Comparison of ENCODE assay signal across 8 mouse cellular contexts in the genomic region with DNA sequence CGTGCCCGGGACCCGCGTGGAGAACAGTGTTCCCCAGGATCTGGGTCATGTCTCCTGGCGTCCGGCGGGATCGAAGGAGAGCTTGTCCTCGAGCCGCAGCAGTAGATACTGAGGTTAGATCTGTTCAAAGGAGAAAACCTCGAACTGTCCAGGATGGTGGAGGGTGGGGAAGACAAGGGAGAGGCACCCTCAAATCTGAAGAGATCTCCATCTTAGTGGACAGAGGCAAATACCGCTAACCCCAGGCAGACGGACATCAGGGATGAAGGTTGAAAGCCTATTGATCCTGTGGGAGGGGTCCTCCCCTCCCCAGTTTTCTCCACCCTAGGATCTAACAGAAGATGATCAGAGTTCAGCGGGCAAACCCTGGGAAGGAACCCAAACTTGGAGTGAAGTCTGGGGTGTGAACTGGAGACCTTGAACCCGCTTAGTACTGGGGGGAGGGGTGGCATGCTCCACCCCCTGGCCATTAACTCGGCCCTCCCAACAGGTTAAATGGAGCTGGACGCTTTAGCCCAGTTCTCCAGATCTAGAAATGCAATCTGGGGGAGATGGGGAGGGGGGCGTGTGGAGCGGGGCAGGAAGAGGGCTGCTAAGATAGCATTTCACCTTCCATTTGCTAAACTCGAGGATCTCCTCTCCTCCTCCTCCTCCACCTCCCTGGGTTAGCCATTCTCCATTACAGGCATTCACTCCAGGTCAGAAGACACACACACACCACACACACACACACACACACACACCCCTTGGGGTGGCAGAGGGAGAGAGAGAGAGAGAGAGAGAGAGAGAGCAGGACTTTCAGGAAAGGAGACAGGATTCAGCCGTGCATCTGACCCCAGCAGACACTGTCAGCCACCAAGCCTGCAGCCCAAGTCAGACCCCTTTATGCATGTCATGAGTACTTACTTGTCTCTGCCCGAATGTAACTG. TPM values are rescaled to one million over a fixed set of nuclear protein-coding genes. Genes with fewer than 3 reads are reported as not detected.
A peak's percentile ranks its signal among the peaks of the same experiment; 100 is the strongest.
DNase-seq lines count a peak whose midpoint lies in the region; TF ChIP-seq lines count a peak whose summit lies in the region.

No protein-coding gene starts in this region.

- peak overlapping the region; percentile 61 for H3K4me2 ChIP-seq in myocyte (ENCODE audit: low read depth)

- peak; percentile 25 for DNase-seq in adrenal gland, postnatal 14 days
- DNase-seq in adrenal gland, postnatal 4 days (ENCODE audit: low spot score in 2 of 2): no peak
- peak; percentile 8 for DNase-seq in thymus, postnatal 4 days
- DNase-seq in thymus, postnatal 25 days: no peak
- peak; percentile 62 for DNase-seq in kidney, postnatal 10 days
- no peak for DNase-seq in urinary bladder, postnatal 4 days (ENCODE audit: low spot score in 2 of 2)
- DNase-seq in c-Kit-positive CD71-positive TER-119-positive erythroid progenitor cells, embryonic 14.5 days (ENCODE audit: low spot score): no peak

- no peak overlapping the region for H3K4me3 ChIP-seq in myocyte

- no peak for TF ChIP-seq POLR2A in myocyte (IDR thresholded peaks at IDR 0.05; ENCODE audit: insufficient read length, low read depth)

- no peak overlapping the region for H3ac ChIP-seq in myocyte (ENCODE audit: control insufficient read depth, insufficient read length)

- H3K79me2 ChIP-seq in myocyte (ENCODE audit: control insufficient read depth, insufficient read depth): no peaks in the 10 kb centered on the region

- no peaks in the 10 kb centered on the region for H3K36me3 ChIP-seq in myocyte (ENCODE audit: control insufficient read depth, insufficient read depth)

- H3K27me3 ChIP-seq in myocyte (ENCODE audit: control insufficient read depth, insufficient read depth, insufficient read length): peaks cover 5% of the 10 kb centered on the region

TF ChIP-seq in myocyte, 11 proteins besides CTCF, POLR2A, EP300 and RAD21:
- no peak for TF ChIP-seq TCF3 (IDR thresholded peaks at IDR 0.05; ENCODE audit: insufficient read length, low read depth)
- TF ChIP-seq SRF (IDR thresholded peaks at IDR 0.05; ENCODE audit: control insufficient read depth, insufficient read length, low read depth): no peak
- TF ChIP-seq MYOG (IDR thresholded peaks at IDR 0.05; ENCODE audit: control insufficient read depth in 1 of 3, insufficient read depth in 1 of 3, insufficient read length in 2 of 3, low read depth in 2 of 3): no peak
- TF ChIP-seq CEBPB (IDR thresholded peaks at IDR 0.05; ENCODE audit: insufficient read depth, poor library complexity, severe bottlenecking): no peak
- TF ChIP-seq MAX (IDR thresholded peaks at IDR 0.05; ENCODE audit: low read depth): no peak
- TF ChIP-seq USF1 (IDR thresholded peaks at IDR 0.05; ENCODE audit: low read depth): no peak
- no peak for TF ChIP-seq POLR2AphosphoS2 (IDR thresholded peaks at IDR 0.05; ENCODE audit: insufficient read length, low read depth)
- TF ChIP-seq MYOD1 (IDR thresholded peaks at IDR 0.05; ENCODE audit: control insufficient read depth in 1 of 3, insufficient read length in 2 of 3, low read depth in 2 of 3): no peak
- no peak for TF ChIP-seq TCF12 (IDR thresholded peaks at IDR 0.05; ENCODE audit: insufficient read depth, poor library complexity, severe bottlenecking)
- TF ChIP-seq E2F4 (IDR thresholded peaks at IDR 0.05; ENCODE audit: insufficient read depth): no peak
- TF ChIP-seq REST (IDR thresholded peaks at IDR 0.05; ENCODE audit: insufficient read depth, insufficient read length): no peak

RNA-seq across cellular contexts. Expression of a gene that starts 0.9 kb away (rescaled TPM):
- total RNA-seq in adrenal gland, postnatal 14 days (2021): 8.4 and 29.7 TPM in 2 replicates
- total RNA-seq in adrenal gland, postnatal 4 days (2021): 10 to 100 TPM; 15.5 to 26.5 TPM
- 0.43 TPM for polyA plus RNA-seq in myocyte (2012; fragmentation: generic; extraction: Trizol)

RNA-seq across cellular contexts. Expression of a gene that starts 15.6 kb away (rescaled TPM):
- 27.5 and 30.7 TPM in 2 replicates for total RNA-seq in adrenal gland, postnatal 14 days (2021)
- total RNA-seq in adrenal gland, postnatal 4 days (2021): 10 to 100 TPM; 30.5 to 33.0 TPM
- 13.5 TPM for polyA plus RNA-seq in myocyte (2012; fragmentation: generic; extraction: Trizol)

RNA-seq across cellular contexts. Expression of a gene that starts 16.4 kb away (rescaled TPM):
- 45.6 and 50.0 TPM in 2 replicates for total RNA-seq in adrenal gland, postnatal 14 days (2021)
- total RNA-seq in adrenal gland, postnatal 4 days (2021): 10 to 100 TPM; 49.9 to 51.2 TPM
- 81.3 TPM for polyA plus RNA-seq in myocyte (2012; fragmentation: generic; extraction: Trizol)

RNA-seq across cellular contexts. Expression of a gene that starts 24.4 kb away (rescaled TPM):
- total RNA-seq in adrenal gland, postnatal 14 days (2021): 70.4 and 77.4 TPM in 2 replicates
- 100 to 1,000 TPM; 107 to 119 TPM for total RNA-seq in adrenal gland, postnatal 4 days (2021)
- polyA plus RNA-seq in myocyte (2012; fragmentation: generic; extraction: Trizol): 66.1 TPM

RNA-seq across cellular contexts. Expression of a gene that starts 55.7 kb away (rescaled TPM):
- total RNA-seq in adrenal gland, postnatal 14 days (2021): not detected in 2 replicates
- under 1 TPM; 0.25 to 0.34 TPM for total RNA-seq in adrenal gland, postnatal 4 days (2021)
- 5.0 TPM for polyA plus RNA-seq in myocyte (2012; fragmentation: generic; extraction: Trizol)

Comparison
In these comparisons a context has a peak if more than half of its experiments do, and no peak if none do; other contexts are left out.
1. DNase-seq: peak in adrenal gland, postnatal 14 days (single experiment), thymus, postnatal 4 days (single experiment) and kidney, postnatal 10 days (single experiment); none in adrenal gland, postnatal 4 days (0 of 2), thymus, postnatal 25 days (single experiment), urinary bladder, postnatal 4 days (0 of 2) and c-Kit-positive CD71-positive TER-119-positive erythroid progenitor cells, embryonic 14.5 days (single experiment).